Mouse (Mus musculus): Measurements from ENCODE around the gene Rdh16. TPM values are rescaled to one million over a fixed set of nuclear protein-coding genes. Genes with fewer than 3 reads are reported as not detected.

Rdh16 gene
- polyA plus RNA-seq, 1 experiment from 2014 or later: not detected

DNA sequence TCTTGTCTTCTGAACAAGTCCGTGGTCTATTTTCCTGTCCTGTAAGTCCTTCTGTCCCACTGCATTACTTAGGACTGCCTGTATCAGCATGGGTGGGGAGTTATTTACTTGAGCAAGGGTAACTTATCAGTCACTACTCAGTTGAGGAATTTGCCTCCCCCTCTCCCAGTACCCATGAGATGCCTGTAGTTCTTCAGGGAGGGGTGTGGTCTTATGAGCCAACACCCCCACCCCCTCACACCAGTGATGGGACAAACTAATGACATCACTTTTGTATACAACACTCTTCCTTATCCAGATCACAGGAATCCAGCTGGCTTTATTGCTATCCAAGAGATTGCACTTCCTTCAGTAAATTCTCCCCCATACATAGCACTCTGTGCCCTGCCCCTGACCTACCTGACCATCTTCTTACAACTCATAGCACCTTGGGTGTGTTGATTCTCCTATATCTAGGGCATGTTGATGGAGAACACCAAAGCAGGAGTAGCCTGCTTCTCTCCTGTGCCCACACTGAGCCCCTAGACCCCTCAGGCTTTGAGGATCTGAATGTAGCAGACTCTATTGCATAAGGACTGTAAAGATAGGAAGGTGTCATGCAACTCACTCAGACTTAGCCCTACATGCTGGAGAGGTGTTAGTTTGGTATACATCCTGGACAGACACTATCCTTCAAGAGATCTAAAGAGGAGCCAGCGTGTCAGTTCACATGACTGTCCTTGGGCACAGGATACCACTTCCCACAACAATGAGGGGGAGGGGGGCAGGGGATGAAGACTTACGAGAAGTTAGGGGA lies 77.5 kb downstream of the Rdh16 start:
- Histone ChIP-seq H3K9me3 (ENCODE audit: low read length) (no peaks in the 10 kb centered on the region), H3K36me3 (ENCODE audit: insufficient read depth, low read length) (no peaks in the 10 kb centered on the region), H3K9ac (replicated peaks; ENCODE audit: low read depth) (no peak overlapping the region), H3K27me3 (replicated peaks; ENCODE audit: insufficient read depth, low read length) (no peaks in the 10 kb centered on the region), H3K4me1 (ENCODE audit: insufficient read depth, low read depth, low read length) (peaks cover 11% of the 10 kb centered on the region; the same call in 1 of the 2 replicates), H3K27ac (ENCODE audit: low read length) (no peak overlapping the region), H3K4me3 (ENCODE audit: low read depth, low read length) (no peak overlapping the region), H3K4me2 (replicated peaks; ENCODE audit: low read depth, low read length) (no peak overlapping the region)
- peak; percentile 73 for DNase-seq (ENCODE audit: low spot score)
- 41% methylated on average over 3 of the region's 3 CpGs for WGBS
- no peak for TF ChIP-seq CTCF (IDR thresholded peaks at IDR 0.05)
- TF ChIP-seq EP300 (IDR thresholded peaks at IDR 0.05): no peak; the same call in 1 of the 2 replicates
- ATAC-seq: peak; percentile 81

- DNase-seq (ENCODE audit: low spot score) (peak; percentile 18), ATAC-seq (peak; percentile 14; the same call in 1 of the 2 replicates)
- Histone ChIP-seq H3K27me3 (replicated peaks; ENCODE audit: insufficient read depth, low read length) (no peaks in the 10 kb centered on the region), H3K4me1 (ENCODE audit: insufficient read depth, low read depth, low read length) (peaks cover 11% of the 10 kb centered on the region; the same call in 1 of the 2 replicates), H3K9me3 (ENCODE audit: low read length) (no peaks in the 10 kb centered on the region), H3K4me3 (ENCODE audit: low read depth, low read length) (no peak overlapping the region), H3K36me3 (ENCODE audit: insufficient read depth, low read length) (no peaks in the 10 kb centered on the region), H3K27ac (ENCODE audit: low read length) (no peak overlapping the region), H3K9ac (replicated peaks; ENCODE audit: low read depth) (no peak overlapping the region), H3K4me2 (replicated peaks; ENCODE audit: low read depth, low read length) (no peak overlapping the region)
- TF ChIP-seq CTCF (IDR thresholded peaks at IDR 0.05): no peak
- TF ChIP-seq EP300 (IDR thresholded peaks at IDR 0.05): no peak
- 74% methylated on average over 3 of the region's 3 CpGs for WGBS
These were observed 78.3 kb downstream of the Rdh16 start for GRCm38 (mm10) chr10:127879155-127879688.

DNA sequence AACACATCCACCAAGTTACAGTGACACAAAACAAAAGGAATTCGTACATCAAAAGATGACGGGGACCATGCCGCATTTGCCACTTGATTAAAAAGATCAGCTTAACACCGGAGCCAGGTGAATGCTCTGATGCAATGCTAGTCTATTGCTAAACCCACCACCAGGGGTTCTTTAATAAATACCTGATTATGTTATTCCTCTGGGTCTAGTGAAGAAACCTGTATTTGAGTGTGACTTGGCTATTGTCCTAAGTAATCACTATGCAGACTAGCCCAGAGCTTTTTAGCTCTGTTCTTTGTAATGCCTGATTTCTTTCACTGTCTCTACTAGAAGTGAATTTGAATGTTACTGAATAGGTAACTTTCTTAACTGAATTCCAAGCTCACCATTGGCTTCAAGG lies 80.1 kb downstream of the Rdh16 start:
- H3K36me3 ChIP-seq (ENCODE audit: insufficient read depth, low read length): no peaks in the 10 kb centered on the region
- peak; percentile 34; the same call in 1 of the 2 replicates for TF ChIP-seq CTCF (IDR thresholded peaks at IDR 0.05)
- no peak for TF ChIP-seq EP300 (IDR thresholded peaks at IDR 0.05)
- ATAC-seq: peak; percentile 46; the same call in 1 of the 2 replicates
- H3K4me1 ChIP-seq (ENCODE audit: insufficient read depth, low read depth, low read length): peaks cover 11% of the 10 kb centered on the region; the same call in 1 of the 2 replicates
- H3K9me3 ChIP-seq (ENCODE audit: low read length): no peaks in the 10 kb centered on the region
- no peak overlapping the region for H3K27ac ChIP-seq (ENCODE audit: low read length)
- no peak overlapping the region for H3K4me2 ChIP-seq (replicated peaks; ENCODE audit: low read depth, low read length)
- WGBS: 64% methylated on average over 4 of the region's 4 CpGs
- H3K9ac ChIP-seq (replicated peaks; ENCODE audit: low read depth): no peak overlapping the region
- H3K27me3 ChIP-seq (replicated peaks; ENCODE audit: insufficient read depth, low read length): no peaks in the 10 kb centered on the region
- no peak overlapping the region for H3K4me3 ChIP-seq (ENCODE audit: low read depth, low read length)
- DNase-seq (ENCODE audit: low spot score): peak; percentile 76

DNA sequence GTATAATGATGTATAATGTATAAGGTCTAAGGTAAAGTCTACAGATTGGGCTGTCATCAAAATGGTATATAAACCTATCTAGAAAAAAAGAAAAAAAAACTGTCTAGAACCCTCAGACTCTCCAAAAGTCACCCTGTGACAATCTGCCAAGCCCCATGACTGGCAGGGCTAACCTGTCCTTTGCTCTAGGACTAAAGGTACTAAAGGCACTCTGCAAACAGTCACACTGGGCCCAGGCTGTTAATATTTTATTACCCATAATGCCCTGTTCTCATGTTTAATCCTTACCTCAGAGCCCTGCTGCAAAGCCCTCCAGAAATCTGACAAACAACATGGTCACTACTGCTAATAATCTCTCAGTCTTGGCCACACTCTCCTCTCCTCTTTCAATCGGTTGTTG lies 85.6 kb downstream of the Rdh16 start:
- H3K9ac ChIP-seq (replicated peaks; ENCODE audit: low read depth): no peak overlapping the region
- TF ChIP-seq CTCF (IDR thresholded peaks at IDR 0.05) (no peak), EP300 (IDR thresholded peaks at IDR 0.05) (no peak)
- H3K4me1 ChIP-seq (ENCODE audit: insufficient read depth, low read depth, low read length): no peaks in the 10 kb centered on the region
- H3K27me3 ChIP-seq (replicated peaks; ENCODE audit: insufficient read depth, low read length): no peaks in the 10 kb centered on the region
- H3K4me3 ChIP-seq (ENCODE audit: low read depth, low read length): no peak overlapping the region
- ATAC-seq (no peak), DNase-seq (ENCODE audit: low spot score) (no peak)
- H3K36me3 ChIP-seq (ENCODE audit: insufficient read depth, low read length): no peaks in the 10 kb centered on the region
- 68% methylated on average over 1 of the region's 1 CpGs for WGBS
- no peaks in the 10 kb centered on the region for H3K9me3 ChIP-seq (ENCODE audit: low read length)
- H3K27ac ChIP-seq (ENCODE audit: low read length): no peak overlapping the region
- H3K4me2 ChIP-seq (replicated peaks; ENCODE audit: low read depth, low read length): no peak overlapping the region

GRCm38 (mm10) chr10:127886971-127887370 lies 86.0 kb downstream of the Rdh16 start:
- Histone ChIP-seq H3K4me1 (ENCODE audit: insufficient read depth, low read depth, low read length) (no peaks in the 10 kb centered on the region), H3K4me3 (ENCODE audit: low read depth, low read length) (no peak overlapping the region), H3K27me3 (replicated peaks; ENCODE audit: insufficient read depth, low read length) (no peaks in the 10 kb centered on the region), H3K9me3 (ENCODE audit: low read length) (no peaks in the 10 kb centered on the region), H3K4me2 (replicated peaks; ENCODE audit: low read depth, low read length) (no peak overlapping the region), H3K9ac (replicated peaks; ENCODE audit: low read depth) (no peak overlapping the region), H3K27ac (ENCODE audit: low read length) (no peak overlapping the region), H3K36me3 (ENCODE audit: insufficient read depth, low read length) (no peaks in the 10 kb centered on the region)
- DNase-seq (ENCODE audit: low spot score) (no peak), ATAC-seq (no peak)
- TF ChIP-seq EP300 (IDR thresholded peaks at IDR 0.05): no peak
- TF ChIP-seq CTCF (IDR thresholded peaks at IDR 0.05): no peak
- 81% methylated on average over 4 of the region's 4 CpGs for WGBS

DNA sequence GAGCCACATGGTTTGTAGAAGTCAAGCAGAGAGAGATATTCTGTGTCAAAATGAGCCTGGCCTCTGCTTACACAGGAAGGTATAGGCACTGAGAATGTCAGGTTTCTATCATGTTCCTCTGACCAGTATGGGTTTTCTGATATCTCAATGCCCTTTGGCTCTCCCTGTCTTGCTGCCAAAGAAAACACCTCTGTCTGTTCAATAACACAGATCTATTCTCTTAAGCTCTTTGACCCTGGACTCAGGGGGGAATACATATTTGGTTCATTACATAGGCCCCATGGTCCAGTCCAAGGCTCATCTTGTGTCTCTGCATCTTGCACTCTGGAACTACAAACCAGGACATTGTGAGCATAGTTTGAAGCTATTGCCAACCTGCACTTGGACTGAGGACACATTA lies 87.7 kb downstream of the Rdh16 start, which contains the start of gene Rdh7:
Rdh7 (minus strand) TSS at position 213 of the 400 bp plus-strand sequence.
- Histone ChIP-seq H3K4me1 (ENCODE audit: insufficient read depth, low read depth, low read length) (0 out of 2 replicates have a peak, but pooled peaks cover 2% of the 10 kb centered on the region), H3K9me3 (ENCODE audit: low read length) (no peaks in the 10 kb centered on the region), H3K36me3 (ENCODE audit: insufficient read depth, low read length) (no peaks in the 10 kb centered on the region), H3K9ac (replicated peaks; ENCODE audit: low read depth) (no peak within 1 kb of the TSS), H3K27me3 (replicated peaks; ENCODE audit: insufficient read depth, low read length) (no peaks in the 10 kb centered on the region), H3K27ac (ENCODE audit: low read length) (no peak within 1 kb of the TSS), H3K4me2 (replicated peaks; ENCODE audit: low read depth, low read length) (no peak within 1 kb of the TSS), H3K4me3 (ENCODE audit: low read depth, low read length) (no peak within 1 kb of the TSS)
- ATAC-seq (no peak), DNase-seq (ENCODE audit: low spot score) (no peak)
- TF ChIP-seq EP300 (IDR thresholded peaks at IDR 0.05) (no peak), CTCF (IDR thresholded peaks at IDR 0.05) (no peak)
